In genomic region chr19:22017425-22017824, GRCm38 (mm10) we compare ENCODE assay signal across 15 mouse cellular contexts.
"Had no signal": no experiment of that assay in that cellular context is flagged by ENCODE, and none has a peak within 500 bp of the region (broad histone marks: within the 10 kb centered on the region; RNA-seq: fewer than 3 reads in every experiment).

No protein-coding gene starts in this region.

- H3K9me3 ChIP-seq: kidney, embryonic 15.5 days; limb, embryonic 12.5 days; liver, embryonic 13.5 days; neural tube, embryonic 13.5 days; stomach, embryonic 15.5 days had no signal

- H3K9ac ChIP-seq: kidney, embryonic 15.5 days; limb, embryonic 12.5 days; liver, embryonic 13.5 days; liver, postnatal 0 days; neural tube, embryonic 13.5 days; stomach, embryonic 15.5 days had no signal

- H3K27me3 ChIP-seq: kidney, embryonic 15.5 days; limb, embryonic 12.5 days; liver, embryonic 13.5 days; neural tube, embryonic 13.5 days; stomach, embryonic 15.5 days had no signal

- H3K4me3 ChIP-seq: kidney, embryonic 15.5 days; left cerebral cortex, adult 2 months; limb, embryonic 12.5 days; liver, embryonic 13.5 days; neural tube, embryonic 13.5 days; stomach, embryonic 15.5 days had no signal

- H3K36me3 ChIP-seq: kidney, embryonic 15.5 days; limb, embryonic 12.5 days; liver, embryonic 13.5 days; neural tube, embryonic 13.5 days; stomach, embryonic 15.5 days had no signal

- H3K27ac ChIP-seq: kidney, embryonic 15.5 days; left cerebral cortex, adult 2 months; limb, embryonic 12.5 days; liver, embryonic 13.5 days; neural tube, embryonic 13.5 days; stomach, embryonic 15.5 days had no signal

- H3K4me1 ChIP-seq: kidney, embryonic 15.5 days; limb, embryonic 12.5 days; liver, embryonic 13.5 days; neural tube, embryonic 13.5 days; stomach, embryonic 15.5 days had no signal

- H3K4me2 ChIP-seq: kidney, embryonic 15.5 days; limb, embryonic 12.5 days; liver, embryonic 13.5 days; neural tube, embryonic 13.5 days; stomach, embryonic 15.5 days had no signal

- ATAC-seq: liver, postnatal 0 days; lung, postnatal 0 days had no signal

- DNase-seq: kidney, adult 2 months; kidney, postnatal 25 days; liver; liver, embryonic 13.5 days; liver, postnatal 0 days; lung, postnatal 36 days; right cerebral cortex, postnatal 14 days; thymus, adult 2 months; thymus, postnatal 25 days had no signal
